Mouse (Mus musculus) stomach, postnatal 0 days (tissue): Measurements from ENCODE around the gene Fbxl21.

Experiments
- CTCF ChIP-seq: IDR thresholded peaks from 2 replicates; pipeline ENCODE4 v1.5.1; 2016; ENCODE audit warnings: antibody characterized with exemption, low read depth, mild to moderate bottlenecking, moderate library complexity
- EP300 ChIP-seq: optimal IDR thresholded peaks from 2 replicates; pipeline ENCODE3; 2016; ENCODE audit warnings: antibody characterized with exemption

- no peak for TF ChIP-seq CTCF
- no peak for TF ChIP-seq EP300
These were observed 21.6 kb upstream of the Fbxl21 start for GRCm38 (mm10) chr13:56500636-56501035.
